Mouse (Mus musculus) limb, embryonic 11.5 days (tissue): ENCODE data around the gene Atp2c1. TPM values are rescaled to one million over a fixed set of nuclear protein-coding genes. Genes with fewer than 3 reads are reported as not detected.

Experiments used
- ATAC-seq: fragments of 200-750 bp; cut with Nextera tagmentation; 2 replicates; pipeline ENCODE4 v1.8.0; 2017; ENCODE audit warnings: low read depth; ENCODE audit not compliant: insufficient number of reproducible peaks, low FRiP score, low TSS enrichment
- DNase-seq: peaks from one replicate; pipeline ENCODE4 v3.0.0-alpha.2; 2015; ENCODE audit warnings: low spot score
- H3K27ac ChIP-seq: fragments of 300-500 bp; sonication (generic); replicated peaks from 2 replicates; pipeline ENCODE4 v1.5.1; 2014; ENCODE audit warnings: low read depth, mild to moderate bottlenecking, low read length
- H3K27me3 ChIP-seq: fragments of 300-500 bp; sonication (generic); 2 replicates; pipeline ENCODE4 v1.6.1; 2014; ENCODE audit warnings: mild to moderate bottlenecking, low read length, mixed read lengths; ENCODE audit not compliant: control insufficient read depth, insufficient read depth
- H3K36me3 ChIP-seq: fragments of 300-500 bp; sonication (generic); 2 replicates; pipeline ENCODE4 v1.6.1; 2014; ENCODE audit warnings: mild to moderate bottlenecking, low read length, moderate library complexity, mixed read lengths; ENCODE audit not compliant: control insufficient read depth, insufficient read depth
- H3K4me1 ChIP-seq: fragments of 300-500 bp; sonication (generic); 2 replicates; pipeline ENCODE4 v1.6.1; 2014; ENCODE audit warnings: low read length, mixed read lengths; ENCODE audit not compliant: control insufficient read depth, insufficient read depth
- H3K4me2 ChIP-seq: fragments of 300-500 bp; sonication (generic); 2 replicates; pipeline ENCODE4 v1.6.1; 2014; ENCODE audit warnings: low read depth, mild to moderate bottlenecking, moderate library complexity; ENCODE audit not compliant: severe bottlenecking
- H3K4me3 ChIP-seq: fragments of 300-500 bp; sonication (generic); 2 replicates; pipeline ENCODE4 v1.5.1; 2014; ENCODE audit warnings: low read depth, low read length
- H3K9ac ChIP-seq: fragments of 300-500 bp; sonication (generic); 2 replicates; pipeline ENCODE4 v1.6.1; 2014; ENCODE audit warnings: mild to moderate bottlenecking, low read length
- H3K9me3 ChIP-seq: fragments of 300-500 bp; sonication (generic); 2 replicates; pipeline ENCODE4 v1.6.1; 2016; ENCODE audit warnings: low read length; ENCODE audit not compliant: control insufficient read depth
- WGBS: fragments of 180-500 bp; shearing (Covaris S2); extraction: QIAGEN DNeasy Blood & Tissue Kit; methylation state at CpG from one replicate; pipeline ENCODE4 v1.1.7; 2014; 5-methylcytosine and 5-hydroxymethylcytosine counted together
- polyA plus RNA-seq: library from polyadenylated mRNA; unstranded; fragments of >200 nt; fragmentation: Nextera tagmentation; extraction: Ambion mirVana; gene quantifications from 2 replicates; pipeline ENCODE4 v1.2.1, GENCODE M21; 2014

Atp2c1 gene
- polyA plus RNA-seq, 1 experiment from 2014 or later: 55.8 TPM

DNA sequence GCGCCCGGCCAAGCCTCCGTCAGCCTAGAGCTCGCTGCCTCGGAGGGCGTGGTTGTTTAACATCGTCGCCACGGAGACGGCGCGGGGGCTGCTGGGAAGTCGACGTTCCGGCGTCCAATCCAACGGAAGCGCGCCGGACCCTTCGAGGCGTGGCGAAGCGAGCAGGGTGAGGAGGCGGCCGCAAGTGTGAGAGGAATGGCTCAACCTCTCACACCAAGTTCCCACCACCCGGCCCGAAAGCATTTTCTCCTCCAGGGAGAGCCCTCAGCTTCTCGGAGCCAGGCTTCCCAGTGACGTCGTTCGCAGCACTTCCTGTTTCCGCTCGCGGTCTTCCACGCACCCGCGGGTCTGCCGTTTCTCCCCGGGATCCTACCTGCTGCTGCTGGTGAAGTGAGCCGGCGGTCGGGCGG, 131.9 kb downstream of the Atp2c1 start, which contains the start of the genes Aste1 and Nek11:
Gene Aste1 (plus strand): TSS at position 175 of the 410 bp plus-strand sequence.
Gene Nek11 (minus strand): TSS at position 307 of the 410 bp plus-strand sequence.
- Histone ChIP-seq H3K4me3 (peak within 1 kb of the TSS; percentile 58), H3K4me1 (0 out of 2 replicates have a peak, but pooled peaks cover 4% of the 10 kb centered on the region), H3K9ac (peak within 1 kb of the TSS; percentile 60), H3K4me2 (peak within 1 kb of the TSS; percentile 51), H3K36me3 (peaks cover 3% of the 10 kb centered on the region; the same call in 1 of the 2 replicates), H3K27me3 (0 out of 2 replicates have a peak, but pooled peaks cover 2% of the 10 kb centered on the region), H3K27ac (peak within 1 kb of the TSS; percentile 85), H3K9me3 (no peaks in the 10 kb centered on the region)
- under 1% methylated on average over 44 of the region's 44 CpGs for WGBS
- DNase-seq: peak; percentile 96
- peak; percentile 97 for ATAC-seq

DNA sequence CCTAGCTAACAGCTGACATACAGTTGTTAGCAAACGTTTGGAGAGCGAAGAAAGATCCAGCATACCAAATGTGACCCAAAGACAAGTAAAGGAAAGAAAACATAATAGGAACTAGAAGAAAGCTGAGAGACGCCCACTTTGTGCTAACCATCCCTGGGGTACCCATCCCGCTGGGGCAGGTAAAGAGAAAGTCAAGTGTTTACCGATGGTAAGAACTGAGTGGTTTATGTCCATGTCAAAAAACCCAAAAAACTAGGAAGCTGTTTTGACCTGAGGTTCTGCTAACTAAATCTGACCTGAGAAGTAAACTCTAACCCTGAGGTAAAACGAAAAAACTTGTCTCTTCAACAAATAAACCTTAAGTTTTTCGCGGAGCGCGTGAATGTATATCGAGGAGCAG, 132.4 kb downstream of the Atp2c1 start:
- Histone ChIP-seq H3K4me2 (peak overlapping the region; percentile 51), H3K9me3 (no peaks in the 10 kb centered on the region), H3K36me3 (peaks cover 3% of the 10 kb centered on the region; the same call in 1 of the 2 replicates), H3K4me3 (peak overlapping the region; percentile 58), H3K27me3 (0 out of 2 replicates have a peak, but pooled peaks cover 2% of the 10 kb centered on the region), H3K9ac (no peak overlapping the region), H3K4me1 (0 out of 2 replicates have a peak, but pooled peaks cover 4% of the 10 kb centered on the region), H3K27ac (no peak overlapping the region)
- peak; percentile 51 for ATAC-seq
- DNase-seq: no peak
- WGBS: 14% methylated on average over 11 of the region's 11 CpGs

DNA sequence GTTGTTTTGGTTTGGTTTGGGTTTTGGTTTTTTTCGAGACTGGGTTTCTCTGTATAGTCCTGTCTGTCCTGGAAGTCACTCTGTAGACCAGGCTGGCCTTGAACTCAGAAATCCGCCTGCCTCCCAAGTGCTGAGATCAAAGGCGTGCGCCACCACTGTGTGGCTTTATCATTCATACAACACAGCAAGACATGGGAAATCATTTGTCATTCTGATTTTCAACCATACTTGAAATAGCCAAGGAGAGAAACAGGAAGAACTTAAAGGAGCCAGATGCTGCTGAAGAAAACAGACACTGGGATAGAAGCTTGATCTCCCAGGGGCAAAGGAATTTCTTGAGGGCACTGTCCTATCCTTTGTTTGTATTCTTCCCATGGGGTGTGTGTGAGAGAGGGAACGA, 136.5 kb downstream of the Atp2c1 start:
- H3K4me3 ChIP-seq: no peak overlapping the region
- H3K36me3 ChIP-seq: no peaks in the 10 kb centered on the region
- H3K27me3 ChIP-seq: 0 out of 2 replicates have a peak, but pooled peaks cover 2% of the 10 kb centered on the region
- ATAC-seq (no peak), DNase-seq (no peak)
- no peak overlapping the region for H3K9ac ChIP-seq
- 73% methylated on average over 4 of the region's 5 CpGs for WGBS
- 0 out of 2 replicates have a peak, but pooled peaks cover 4% of the 10 kb centered on the region for H3K4me1 ChIP-seq
- H3K9me3 ChIP-seq: no peaks in the 10 kb centered on the region
- H3K4me2 ChIP-seq: no peak overlapping the region
- no peak overlapping the region for H3K27ac ChIP-seq

DNA sequence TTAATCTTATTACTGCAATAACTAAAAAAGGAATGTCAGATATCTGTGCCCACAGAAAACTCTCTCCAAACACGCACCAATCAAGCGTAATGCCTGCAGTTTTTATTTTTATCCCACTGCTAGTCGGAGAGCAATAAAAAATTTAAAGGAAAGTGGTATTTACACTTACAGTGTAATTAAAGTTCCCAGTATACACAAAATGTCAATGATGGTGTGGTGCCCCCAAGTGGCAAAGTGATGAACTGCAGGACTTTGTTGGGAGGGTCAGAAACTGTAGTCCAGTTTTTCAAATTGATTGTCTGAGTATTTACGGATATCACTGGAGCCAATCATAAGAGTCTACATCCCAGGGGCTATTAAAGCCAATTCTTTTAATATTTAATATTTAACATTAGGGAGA, 137.8 kb downstream of the Atp2c1 start:
- H3K27ac ChIP-seq: no peak overlapping the region
- no peaks in the 10 kb centered on the region for H3K36me3 ChIP-seq
- no peak overlapping the region for H3K4me2 ChIP-seq
- H3K9ac ChIP-seq: no peak overlapping the region
- no peak overlapping the region for H3K4me3 ChIP-seq
- peak; percentile 84 for DNase-seq
- no peak for ATAC-seq
- H3K9me3 ChIP-seq: no peaks in the 10 kb centered on the region
- WGBS: 20% methylated on average over 4 of the region's 4 CpGs
- H3K4me1 ChIP-seq: no peaks in the 10 kb centered on the region
- H3K27me3 ChIP-seq: no peaks in the 10 kb centered on the region

DNA sequence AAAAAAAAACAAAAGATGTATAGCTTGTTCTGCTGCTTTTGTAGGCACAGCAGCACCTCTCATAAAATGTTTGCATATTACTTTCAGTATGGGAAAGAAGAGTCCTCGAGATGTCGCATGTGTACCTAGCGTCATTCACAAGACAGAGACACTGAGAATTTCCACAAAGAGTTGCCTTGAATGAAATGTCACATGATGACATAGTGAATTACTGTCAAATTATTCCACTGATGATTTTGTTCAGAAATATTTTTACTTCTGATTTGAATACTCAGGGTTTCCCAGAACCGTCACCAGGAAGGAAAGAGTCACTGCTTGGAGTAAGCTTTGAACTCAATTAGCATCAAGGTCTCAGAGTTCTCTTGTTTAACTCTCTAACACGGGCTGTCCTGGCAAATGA, 139.7 kb downstream of the Atp2c1 start:
- WGBS: 76% methylated on average over 5 of the region's 5 CpGs
- no peak overlapping the region for H3K9ac ChIP-seq

DNA sequence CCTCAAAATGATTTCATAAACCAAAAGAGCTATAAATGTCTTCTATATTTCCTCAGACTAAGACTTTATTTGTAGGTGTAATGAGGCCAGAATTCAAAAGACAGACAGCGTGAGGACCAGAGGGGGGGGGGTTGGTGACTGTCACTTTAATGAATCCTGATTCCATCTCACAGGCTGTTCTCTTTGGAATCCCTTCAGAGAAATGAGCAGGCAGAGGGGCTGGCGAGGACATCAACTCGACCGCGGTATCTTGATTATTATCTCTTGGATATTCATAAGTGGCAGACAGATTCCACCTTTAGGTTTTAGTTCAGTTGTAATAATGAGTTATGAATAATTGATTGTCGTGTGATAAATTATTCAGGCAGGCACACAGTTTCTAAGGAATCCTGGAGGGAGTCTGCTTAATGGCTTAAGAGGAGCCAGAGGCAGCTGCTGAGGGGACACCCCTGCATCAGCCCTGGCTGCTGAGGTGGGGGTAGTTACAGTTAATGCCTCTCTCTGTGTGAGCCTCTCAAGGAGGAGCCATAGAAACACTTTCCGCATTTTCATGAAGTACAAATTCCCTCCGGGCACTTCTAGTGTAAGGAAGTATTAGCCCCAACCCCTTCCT, 147.5 kb downstream of the Atp2c1 start:
- Histone ChIP-seq H3K9ac (no peak overlapping the region), H3K4me3 (no peak overlapping the region), H3K27ac (no peak overlapping the region), H3K9me3 (no peaks in the 10 kb centered on the region), H3K4me1 (no peaks in the 10 kb centered on the region), H3K36me3 (no peaks in the 10 kb centered on the region), H3K4me2 (no peak overlapping the region), H3K27me3 (no peaks in the 10 kb centered on the region)
- WGBS: 83% methylated on average over 8 of the region's 8 CpGs
- ATAC-seq: no peak
- no peak for DNase-seq

More for the DNA sequence above, 139.7 kb downstream of the Atp2c1 start:
- ATAC-seq (no peak), DNase-seq (no peak)
- no peak overlapping the region for H3K4me3 ChIP-seq
- H3K36me3 ChIP-seq: no peaks in the 10 kb centered on the region
- no peak overlapping the region for H3K27ac ChIP-seq
- H3K4me2 ChIP-seq: no peak overlapping the region
- no peaks in the 10 kb centered on the region for H3K4me1 ChIP-seq
- H3K27me3 ChIP-seq: no peaks in the 10 kb centered on the region
- H3K9me3 ChIP-seq: no peaks in the 10 kb centered on the region

DNA sequence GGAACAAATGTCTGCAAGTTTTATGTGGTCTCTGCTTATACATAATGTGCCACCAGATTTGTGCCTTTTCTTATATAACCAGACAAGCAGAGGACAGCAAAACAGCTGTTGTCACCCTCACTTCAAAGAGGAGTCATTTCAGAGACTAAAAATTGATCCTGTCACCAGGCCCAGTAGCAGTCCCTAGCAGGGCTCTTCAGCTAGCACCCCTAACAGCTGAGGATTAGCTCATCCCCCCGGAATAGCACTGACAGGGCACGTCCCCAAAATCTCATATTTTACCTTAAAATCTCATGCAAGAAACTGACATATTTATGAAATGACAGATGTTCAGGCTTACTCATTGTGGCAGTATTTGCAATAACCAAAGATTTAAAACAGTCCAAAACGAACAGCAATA, 149.5 kb downstream of the Atp2c1 start:
- ATAC-seq (no peak), DNase-seq (no peak)
- WGBS: 80% methylated on average over 3 of the region's 3 CpGs

DNA sequence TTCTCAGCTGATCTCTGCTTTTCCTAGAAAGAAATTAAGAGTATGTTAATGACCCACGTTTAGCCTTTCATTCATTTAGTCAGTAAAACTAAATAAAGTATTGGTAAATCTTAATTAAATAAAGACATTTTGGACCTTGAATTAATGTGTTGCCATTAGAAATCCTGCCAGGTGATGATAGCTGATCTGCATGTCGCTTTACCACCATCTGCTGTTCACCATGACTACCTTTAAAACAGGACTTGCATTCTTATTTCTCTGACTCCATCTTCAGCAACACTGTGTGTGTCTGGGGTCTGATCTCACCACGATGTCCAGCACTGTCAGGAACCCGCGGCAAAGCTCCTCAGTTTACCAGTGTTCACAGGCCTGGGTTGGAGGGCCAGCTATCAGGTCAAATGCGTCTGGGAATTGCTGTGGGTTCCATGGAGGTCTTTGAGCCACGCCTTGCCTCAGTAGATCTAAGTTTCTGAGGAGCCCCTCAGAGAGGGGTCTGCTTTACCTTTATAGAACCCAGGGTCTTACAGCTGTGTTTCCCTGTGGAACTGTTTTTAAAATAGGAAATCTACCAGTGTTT, 150.1 kb downstream of the Atp2c1 start:
- no peak for ATAC-seq
- no peak for DNase-seq
- Histone ChIP-seq H3K9ac (no peak overlapping the region), H3K4me2 (no peak overlapping the region), H3K27ac (no peak overlapping the region), H3K9me3 (no peaks in the 10 kb centered on the region), H3K27me3 (no peaks in the 10 kb centered on the region), H3K36me3 (no peaks in the 10 kb centered on the region), H3K4me1 (no peaks in the 10 kb centered on the region), H3K4me3 (no peak overlapping the region)
- WGBS: 77% methylated on average over 7 of the region's 7 CpGs

More for the DNA sequence above, 149.5 kb downstream of the Atp2c1 start:
- Histone ChIP-seq H3K4me3 (no peak overlapping the region), H3K9me3 (no peaks in the 10 kb centered on the region), H3K9ac (no peak overlapping the region), H3K4me1 (no peaks in the 10 kb centered on the region), H3K27ac (no peak overlapping the region), H3K4me2 (no peak overlapping the region), H3K36me3 (no peaks in the 10 kb centered on the region), H3K27me3 (no peaks in the 10 kb centered on the region)
